Mouse (Mus musculus) liver, embryonic 15.5 days (tissue): ENCODE measurements around the gene Brpf3. TPM values are rescaled to one million over a fixed set of nuclear protein-coding genes. Genes with fewer than 3 reads are reported as not detected.
"Not testable (repeated sequence)": the region's sequence is repeated elsewhere in the genome, so short reads cannot be mapped to it uniquely, and the experiment has no call there.

Source experiments
- ATAC-seq: fragments of 200-750 bp; cut with Nextera tagmentation; 2 replicates; pipeline ENCODE4 v1.8.0; 2017; ENCODE audit warnings: moderate number of reproducible peaks, mild to moderate bottlenecking, moderate library complexity; ENCODE audit not compliant: insufficient read depth
- H3K27ac ChIP-seq: fragments of 300-500 bp; sonication (generic); replicated peaks from 2 replicates; pipeline ENCODE4 v1.5.1; 2015; ENCODE audit warnings: mild to moderate bottlenecking, inconsistent platforms
- H3K27me3 ChIP-seq: fragments of 300-500 bp; sonication (generic); 2 replicates; pipeline ENCODE4 v1.6.1; 2015; ENCODE audit warnings: mild to moderate bottlenecking, inconsistent platforms
- H3K36me3 ChIP-seq: fragments of 300-500 bp; sonication (generic); replicated peaks from 2 replicates; pipeline ENCODE4 v1.6.1; 2015; ENCODE audit warnings: moderate library complexity, mild to moderate bottlenecking, inconsistent platforms
- H3K4me1 ChIP-seq: fragments of 300-500 bp; sonication (generic); replicated peaks from 2 replicates; pipeline ENCODE4 v1.6.1; 2015; ENCODE audit warnings: inconsistent platforms
- H3K4me2 ChIP-seq: fragments of 300-500 bp; sonication (generic); 2 replicates; pipeline ENCODE4 v1.6.1; 2015; ENCODE audit warnings: moderate library complexity, mild to moderate bottlenecking, inconsistent platforms
- H3K4me3 ChIP-seq: fragments of 300-500 bp; sonication (generic); replicated peaks from 2 replicates; pipeline ENCODE4 v1.5.1; 2015; ENCODE audit warnings: mild to moderate bottlenecking, inconsistent platforms
- H3K9ac ChIP-seq: fragments of 300-500 bp; sonication (generic); 2 replicates; pipeline ENCODE4 v1.6.1; 2015; ENCODE audit warnings: moderate library complexity, mild to moderate bottlenecking, inconsistent platforms
- H3K9me3 ChIP-seq: fragments of 300-500 bp; sonication (generic); replicated peaks from 2 replicates; pipeline ENCODE4 v1.6.1; 2016; ENCODE audit warnings: inconsistent platforms
- WGBS: fragments of 180-500 bp; shearing (Covaris S2); methylation state at CpG from one replicate; pipeline ENCODE4 v1.1.7; 2015; ENCODE audit warnings: mixed read lengths; ENCODE audit not compliant: insufficient replicate concordance; 5-methylcytosine and 5-hydroxymethylcytosine counted together
- polyA plus RNA-seq: library from polyadenylated mRNA; unstranded; fragments of >200 nt; fragmentation: Nextera tagmentation; extraction: Ambion mirVana; gene quantifications from 2 replicates; pipeline ENCODE4 v1.2.1, GENCODE M21; 2015

The Brpf3 gene
- polyA plus RNA-seq, 1 experiment from 2014 or later = 74.7 TPM

DNA sequence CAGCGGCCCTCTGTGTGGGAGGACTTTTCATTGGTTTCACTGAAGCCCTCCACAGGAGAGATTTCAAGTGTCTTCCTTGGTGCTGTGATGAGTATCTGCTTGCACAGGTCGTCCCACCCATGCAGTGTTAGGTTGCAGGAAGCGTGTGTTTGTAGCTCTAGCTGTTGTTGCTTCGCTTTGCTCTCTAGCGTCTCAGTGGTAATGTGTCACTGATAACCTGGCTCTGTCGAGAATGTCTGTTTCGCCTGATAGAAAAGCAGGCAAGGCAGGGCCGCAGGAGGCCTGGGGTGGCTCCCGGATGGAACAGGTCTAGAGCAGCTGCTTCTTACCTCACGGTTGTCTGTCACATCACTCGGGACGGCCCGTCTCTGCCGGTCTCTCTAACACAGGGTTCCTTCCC is 28.2 kb downstream of the Brpf3 start:
- Histone ChIP-seq H3K4me1 (peaks cover 100% of the 10 kb centered on the region), H3K4me3 (peak overlapping the region; percentile 59), H3K4me2 (peak overlapping the region; percentile 80)

DNA sequence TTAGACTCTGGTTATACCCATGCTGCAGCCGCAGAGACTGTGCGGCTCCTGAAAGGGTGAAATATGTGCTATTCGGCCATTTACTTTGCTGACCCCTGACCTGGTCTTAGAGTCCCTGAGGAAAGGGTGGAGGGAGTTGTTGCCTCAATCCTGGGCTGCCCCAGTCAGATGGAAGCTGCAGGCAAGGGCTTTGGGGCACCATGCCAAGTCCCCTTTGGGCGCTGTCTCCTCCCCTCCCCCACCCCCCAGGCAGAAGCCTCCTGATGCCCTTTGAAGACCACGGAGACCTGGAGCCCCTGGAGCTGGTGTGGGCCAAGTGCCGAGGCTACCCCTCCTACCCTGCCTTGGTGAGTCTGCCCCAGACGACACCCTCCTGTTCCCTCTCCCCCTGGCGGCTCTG is 30.2 kb downstream of the Brpf3 start:
- Histone ChIP-seq H3K9me3 (no peaks in the 10 kb centered on the region), H3K27ac (peak overlapping the region; percentile 99), H3K9ac (peak overlapping the region; percentile 69; the same call in 1 of the 2 replicates), H3K27me3 (no peaks in the 10 kb centered on the region), H3K4me2 (peak overlapping the region; percentile 57), H3K36me3 (peaks cover 100% of the 10 kb centered on the region), H3K4me1 (peaks cover 100% of the 10 kb centered on the region), H3K4me3 (no peak overlapping the region)
- 67% methylated on average over 8 of the region's 8 CpGs for WGBS
- ATAC-seq = no peak

More for the DNA sequence above, 28.2 kb downstream of the Brpf3 start:
- H3K9me3 ChIP-seq = no peaks in the 10 kb centered on the region
- H3K36me3 ChIP-seq = peaks cover 100% of the 10 kb centered on the region
- WGBS = 22% methylated on average over 14 of the region's 14 CpGs
- peak; percentile 91 for ATAC-seq
- peak overlapping the region; percentile 69 for H3K9ac ChIP-seq
- H3K27ac ChIP-seq = peak overlapping the region; percentile 99
- no peaks in the 10 kb centered on the region for H3K27me3 ChIP-seq

DNA sequence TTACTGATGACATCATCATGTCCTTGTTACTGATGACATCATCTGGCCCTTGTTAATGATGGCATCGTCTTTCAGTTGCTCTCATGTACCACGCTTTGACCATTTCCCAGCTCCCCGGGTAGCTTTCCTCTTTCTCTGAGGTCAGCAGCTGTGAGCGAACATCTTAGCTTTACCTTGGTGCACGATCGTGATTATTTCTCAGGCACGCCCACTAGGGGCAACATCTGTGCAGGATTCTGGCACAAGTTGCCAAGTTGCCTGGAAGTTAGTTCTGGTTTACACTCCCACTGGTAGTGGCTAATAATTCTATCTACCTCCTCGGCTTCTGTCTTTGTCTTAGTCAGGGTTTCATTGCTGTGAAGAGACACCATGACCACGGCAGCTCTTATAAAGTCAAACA is 31.1 kb downstream of the Brpf3 start:
- H3K4me3 ChIP-seq = no peak overlapping the region
- H3K27me3 ChIP-seq = no peaks in the 10 kb centered on the region
- peak overlapping the region; percentile 51 for H3K9ac ChIP-seq
- H3K4me1 ChIP-seq = peaks cover 100% of the 10 kb centered on the region
- H3K4me2 ChIP-seq = peak overlapping the region; percentile 57
- peak overlapping the region; percentile 99 for H3K27ac ChIP-seq
- H3K36me3 ChIP-seq = peaks cover 100% of the 10 kb centered on the region
- 68% methylated on average over 9 of the region's 9 CpGs for WGBS
- no peaks in the 10 kb centered on the region for H3K9me3 ChIP-seq
- ATAC-seq = no peak

DNA sequence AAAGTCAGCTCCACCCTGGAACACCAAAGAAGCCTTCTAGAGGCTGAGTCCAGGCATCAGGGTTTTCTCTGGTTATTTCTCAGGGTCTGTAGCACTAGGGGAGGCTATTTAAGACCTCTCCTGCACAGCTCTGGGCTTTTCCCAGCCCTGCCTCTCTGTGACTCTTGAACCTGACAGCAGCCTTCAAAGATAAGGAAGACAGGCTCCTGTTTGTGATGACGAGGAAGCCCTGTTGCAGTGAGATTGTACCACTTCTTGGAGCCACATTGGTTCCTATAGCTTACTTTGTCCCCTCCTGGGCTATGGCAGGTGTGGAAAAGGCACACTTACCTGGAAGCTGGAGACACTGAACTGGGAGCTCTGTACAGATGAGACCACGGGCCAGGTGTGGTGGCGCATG is 32.0 kb downstream of the Brpf3 start:
- Histone ChIP-seq H3K27me3 (no peaks in the 10 kb centered on the region), H3K4me3 (peak overlapping the region; percentile 21), H3K9me3 (no peaks in the 10 kb centered on the region), H3K4me1 (peaks cover 100% of the 10 kb centered on the region), H3K36me3 (peaks cover 100% of the 10 kb centered on the region), H3K9ac (peak overlapping the region; percentile 51), H3K27ac (peak overlapping the region; percentile 99), H3K4me2 (peak overlapping the region; percentile 57)
- peak; percentile 71 for ATAC-seq
- 48% methylated on average over 3 of the region's 3 CpGs for WGBS

DNA sequence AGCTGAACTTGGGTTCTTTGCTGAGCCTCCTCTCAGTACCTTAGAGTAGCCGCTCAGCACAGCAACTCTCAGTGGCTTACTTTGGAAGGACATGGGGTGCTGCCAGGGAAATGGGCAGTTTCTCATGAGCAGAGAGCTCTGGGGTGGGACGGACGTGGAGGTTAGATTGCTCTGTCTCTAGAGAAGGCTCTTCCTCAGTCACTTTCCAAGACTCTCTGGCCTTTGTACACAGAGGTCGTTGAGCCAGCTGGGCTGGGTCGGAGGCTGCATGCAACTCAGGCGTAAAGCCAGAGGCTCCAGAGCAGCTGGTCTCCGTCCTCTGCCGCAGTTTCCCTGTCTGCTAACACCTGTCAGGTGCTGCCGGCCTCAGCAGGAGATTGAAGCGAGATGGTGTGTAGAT is 33.8 kb downstream of the Brpf3 start:
- no peak overlapping the region for H3K9ac ChIP-seq
- peaks cover 89% of the 10 kb centered on the region for H3K4me1 ChIP-seq
- H3K4me2 ChIP-seq = no peak overlapping the region
- ATAC-seq = no peak
- H3K36me3 ChIP-seq = peaks cover 100% of the 10 kb centered on the region
- H3K4me3 ChIP-seq = no peak overlapping the region
- H3K9me3 ChIP-seq = no peaks in the 10 kb centered on the region
- H3K27me3 ChIP-seq = no peaks in the 10 kb centered on the region
- whole genome bisulfite sequencing = 86% methylated on average over 10 of the region's 10 CpGs
- peak overlapping the region; percentile 60 for H3K27ac ChIP-seq

DNA sequence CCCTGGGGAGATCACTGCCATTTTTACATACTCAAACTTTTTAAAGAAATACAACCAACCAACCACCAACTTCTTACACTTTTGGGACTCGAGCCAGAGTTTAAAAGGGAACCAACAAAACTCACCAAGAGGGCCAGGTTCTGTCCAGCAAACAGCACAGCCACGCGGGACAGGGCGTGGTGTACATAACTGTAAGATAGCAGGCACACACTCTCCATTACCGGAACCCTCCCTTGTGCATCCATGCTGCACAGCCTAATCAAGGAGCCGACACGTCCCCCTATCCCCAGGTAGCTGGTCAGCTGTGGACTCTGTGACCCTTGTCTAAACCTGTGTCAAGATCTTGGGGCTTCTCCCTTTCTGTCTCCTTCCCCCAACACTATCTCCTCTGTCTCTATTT is 37.0 kb downstream of the Brpf3 start:
- WGBS = 61% methylated on average over 7 of the region's 7 CpGs
- no peaks in the 10 kb centered on the region for H3K9me3 ChIP-seq
- peaks cover 81% of the 10 kb centered on the region for H3K36me3 ChIP-seq
- 0 out of 2 replicates have a peak, but pooled peaks have one; percentile 32 for ATAC-seq
- peaks cover 57% of the 10 kb centered on the region for H3K4me1 ChIP-seq
- H3K4me2 ChIP-seq = no peak overlapping the region
- no peaks in the 10 kb centered on the region for H3K27me3 ChIP-seq
- no peak overlapping the region; the same call in 1 of the 2 replicates for H3K9ac ChIP-seq
- no peak overlapping the region for H3K4me3 ChIP-seq
- H3K27ac ChIP-seq = peak overlapping the region; percentile 51; the same call in 1 of the 2 replicates

DNA sequence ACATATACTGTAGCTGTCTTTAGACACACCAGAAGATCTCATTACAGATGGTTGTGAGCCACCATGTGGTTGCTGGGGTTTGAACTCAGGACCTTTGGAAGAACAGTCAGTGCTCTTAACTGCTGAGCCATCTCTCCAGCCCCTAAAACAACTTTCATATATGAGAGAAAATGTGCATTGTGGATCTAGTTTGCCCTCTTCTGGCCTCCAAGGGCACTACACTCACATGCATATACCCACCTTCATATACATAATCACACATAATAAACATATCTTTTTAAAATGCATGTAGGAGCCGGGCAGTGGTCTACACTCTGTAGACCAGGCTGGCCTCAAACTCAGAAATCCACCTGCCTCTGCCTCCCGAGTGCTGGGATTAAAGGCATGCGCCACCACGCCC is 41.1 kb downstream of the Brpf3 start:
- H3K4me3 ChIP-seq, H3K9ac ChIP-seq, H3K9me3 ChIP-seq, H3K27ac ChIP-seq, ATAC-seq, H3K4me2 ChIP-seq, H3K27me3 ChIP-seq: not testable (repeated sequence)
- 91% methylated on average over 4 of the region's 4 CpGs for WGBS
- peaks cover 24% of the 10 kb centered on the region for H3K4me1 ChIP-seq
- H3K36me3 ChIP-seq = peaks cover 40% of the 10 kb centered on the region

DNA sequence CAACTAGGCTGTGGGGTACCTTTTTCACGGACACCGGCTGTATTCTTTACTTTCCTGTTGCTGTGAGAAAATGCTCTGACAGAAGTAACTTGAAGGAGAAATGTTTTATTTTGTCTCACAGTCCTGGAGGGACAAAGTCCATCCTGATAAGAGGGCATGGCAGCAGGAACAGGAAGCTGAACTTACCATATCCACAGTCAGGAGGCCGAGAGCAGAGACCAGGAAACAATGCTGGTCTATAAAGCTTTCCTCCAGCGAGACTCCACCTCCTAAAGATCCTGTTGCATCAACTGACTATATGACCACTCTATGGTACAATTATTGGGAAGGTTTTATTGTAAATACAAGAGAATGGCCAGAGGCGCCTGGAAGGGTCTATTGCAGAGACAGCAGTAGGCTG is 42.8 kb downstream of the Brpf3 start:
- Histone ChIP-seq H3K9me3 (no peaks in the 10 kb centered on the region), H3K4me2 (no peak overlapping the region), H3K36me3 (peaks cover 23% of the 10 kb centered on the region), H3K27ac (no peak overlapping the region), H3K27me3 (no peaks in the 10 kb centered on the region), H3K9ac (no peak overlapping the region), H3K4me1 (peaks cover 18% of the 10 kb centered on the region), H3K4me3 (no peak overlapping the region)
- WGBS = 68% methylated on average over 5 of the region's 5 CpGs
- ATAC-seq = no peak

DNA sequence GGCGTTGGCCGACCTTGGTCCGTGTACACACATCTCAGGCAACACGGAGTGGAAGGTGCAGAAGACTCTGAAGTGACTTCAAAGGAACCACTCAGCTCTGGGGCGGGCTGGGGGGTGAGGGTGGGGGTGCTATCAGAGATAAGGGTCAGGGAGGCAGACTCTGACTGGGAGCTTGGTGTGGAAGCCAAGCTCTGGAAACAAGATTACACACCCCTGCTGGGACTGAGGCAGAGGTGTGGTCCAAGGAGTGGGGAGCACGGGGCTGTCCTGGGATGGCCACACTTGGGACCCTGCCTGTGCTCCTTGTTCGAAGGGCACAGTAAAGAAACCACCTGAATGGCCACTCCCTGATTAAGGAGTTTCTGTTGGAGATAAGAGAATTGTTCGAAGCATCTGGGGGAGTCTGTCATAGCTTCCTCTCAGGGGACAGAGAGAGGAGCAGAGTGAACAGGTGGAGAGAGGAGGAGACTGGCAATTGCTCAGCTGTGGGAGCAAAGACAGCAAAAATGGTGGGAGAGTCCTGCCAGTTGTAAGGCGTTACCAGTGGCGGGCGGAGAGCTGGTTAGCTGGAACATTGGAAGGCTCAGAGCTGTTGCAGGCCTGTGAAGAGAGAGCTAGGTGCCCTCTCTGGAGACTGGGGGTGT is 46.2 kb downstream of the Brpf3 start:
- no peak overlapping the region; the same call in 1 of the 2 replicates for H3K27ac ChIP-seq
- peak overlapping the region; percentile 24; the same call in 1 of the 2 replicates for H3K4me2 ChIP-seq
- H3K9ac ChIP-seq = no peak overlapping the region
- no peaks in the 10 kb centered on the region for H3K36me3 ChIP-seq
- H3K27me3 ChIP-seq = no peaks in the 10 kb centered on the region
- H3K4me1 ChIP-seq = peaks cover 24% of the 10 kb centered on the region
- no peaks in the 10 kb centered on the region for H3K9me3 ChIP-seq
- no peak overlapping the region for H3K4me3 ChIP-seq
- ATAC-seq = peak; percentile 66
- WGBS = 20% methylated on average over 11 of the region's 11 CpGs

DNA sequence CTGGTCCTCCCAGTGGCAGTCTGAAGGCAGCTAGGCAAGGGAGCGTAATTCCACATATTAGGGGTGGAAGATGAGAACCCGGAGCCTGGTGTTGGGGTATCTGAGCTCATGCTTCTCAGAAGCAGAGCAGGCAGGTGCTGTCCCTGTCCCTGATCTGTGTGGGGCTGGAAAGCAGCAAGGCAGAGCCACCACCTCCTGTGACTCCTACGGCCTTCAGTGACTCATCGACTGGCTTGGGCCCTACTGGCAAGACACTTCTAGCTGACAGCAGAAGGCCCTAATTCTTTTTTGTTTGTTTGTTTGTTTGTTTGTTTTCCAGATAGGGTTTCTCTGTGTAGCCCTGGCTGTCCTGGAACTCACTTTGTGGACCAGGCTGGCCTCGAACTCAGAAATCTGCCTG is 49.6 kb downstream of the Brpf3 start:
- H3K9me3 ChIP-seq = no peaks in the 10 kb centered on the region
- ATAC-seq = no peak
- H3K27ac ChIP-seq = no peak overlapping the region
- H3K4me2 ChIP-seq = no peak overlapping the region
- 82% methylated on average over 5 of the region's 5 CpGs for WGBS
- no peaks in the 10 kb centered on the region for H3K36me3 ChIP-seq
- H3K27me3 ChIP-seq = no peaks in the 10 kb centered on the region
- no peak overlapping the region for H3K4me3 ChIP-seq
- peaks cover 24% of the 10 kb centered on the region for H3K4me1 ChIP-seq
- H3K9ac ChIP-seq = no peak overlapping the region

DNA sequence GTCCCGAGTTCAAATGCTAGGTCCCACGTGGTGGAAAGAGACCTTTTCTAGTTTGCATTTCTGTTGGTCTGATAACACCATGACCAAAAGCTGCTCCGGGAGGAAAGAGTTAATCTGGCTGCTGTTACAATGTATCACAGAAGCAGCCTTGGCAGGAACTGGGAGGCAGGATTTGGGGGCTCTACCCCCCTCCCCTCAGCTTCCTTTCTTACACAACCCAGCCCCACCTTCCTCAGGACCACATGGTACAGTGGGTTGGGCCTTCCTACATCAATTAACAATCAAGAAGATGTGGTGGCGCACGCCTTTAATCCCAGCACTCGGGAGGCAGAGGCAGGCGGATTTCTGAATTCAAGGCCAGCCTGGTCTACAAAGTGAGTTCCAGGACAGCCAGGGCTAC is 53.5 kb downstream of the Brpf3 start:
- H3K4me1 ChIP-seq = peaks cover 8% of the 10 kb centered on the region
- H3K4me3 ChIP-seq = no peak overlapping the region
- no peaks in the 10 kb centered on the region for H3K9me3 ChIP-seq
- no peak for ATAC-seq
- no peak overlapping the region for H3K27ac ChIP-seq
- H3K27me3 ChIP-seq = peaks cover 10% of the 10 kb centered on the region; the same call in 1 of the 2 replicates
- WGBS = 69% methylated on average over 7 of the region's 7 CpGs
- H3K9ac ChIP-seq = no peak overlapping the region
- H3K4me2 ChIP-seq = no peak overlapping the region
- no peaks in the 10 kb centered on the region for H3K36me3 ChIP-seq
